In the genomic region with DNA sequence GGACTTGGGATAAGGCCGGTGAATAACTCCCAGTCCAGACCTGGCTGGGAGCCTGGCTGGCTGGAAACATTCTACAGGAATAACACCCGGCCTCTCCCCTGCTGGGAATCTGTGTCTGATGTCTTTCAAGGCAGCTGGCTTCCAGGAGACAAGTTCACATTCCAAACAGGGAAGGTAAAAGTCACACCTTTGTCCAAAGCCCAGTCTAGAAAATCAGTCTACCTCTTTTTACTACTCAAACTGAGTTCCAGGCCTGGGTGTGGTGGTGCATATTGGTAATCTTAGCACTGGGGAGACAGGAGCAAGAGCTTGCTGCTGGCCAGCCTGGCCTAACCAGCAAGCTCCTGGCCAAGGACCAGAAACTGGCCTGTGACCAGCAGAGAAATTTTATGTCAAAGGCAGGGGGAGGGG, we compare ENCODE assay signal across 12 mouse cellular contexts. TPM values are rescaled to one million over a fixed set of nuclear protein-coding genes. Genes with fewer than 3 reads are reported as not detected.
DNase-seq lines count a peak whose midpoint lies in the region; ATAC-seq lines count a peak whose summit lies in the region.
"Had no signal": no experiment of that assay in that cellular context is flagged by ENCODE, and none has a peak within 500 bp of the region (broad histone marks: within the 10 kb centered on the region; RNA-seq: fewer than 3 reads in every experiment).

No protein-coding gene starts in this region.

- peaks cover 0 to 12% of the 10 kb centered on the region in 2 experiments; a peak in 3 of 4 replicates for H3K4me1 ChIP-seq in heart, embryonic 14.5 days (ENCODE audit: control insufficient read depth in 2 of 2, insufficient read depth in 2 of 2, low read length in 2 of 2)
- H3K4me1 ChIP-seq in kidney, embryonic 15.5 days, result 0 out of 2 replicates have a peak, but pooled peaks cover 4% of the 10 kb centered on the region

- no peak overlapping the region for H3K9ac ChIP-seq in heart, embryonic 14.5 days (ENCODE audit: low read length)
- H3K9ac ChIP-seq in kidney, embryonic 15.5 days, result no peak overlapping the region

- H3K36me3 ChIP-seq in heart, embryonic 14.5 days (ENCODE audit: control insufficient read depth, insufficient read depth, low read length), result no peaks in the 10 kb centered on the region
- H3K36me3 ChIP-seq in kidney, embryonic 15.5 days, result no peaks in the 10 kb centered on the region

- no peaks in the 10 kb centered on the region for H3K27me3 ChIP-seq in heart, embryonic 14.5 days (ENCODE audit: control insufficient read depth, insufficient read depth, low read length)
- H3K27me3 ChIP-seq in kidney, embryonic 15.5 days, result no peaks in the 10 kb centered on the region

- no peaks in the 10 kb centered on the region for H3K9me3 ChIP-seq in heart, embryonic 14.5 days (ENCODE audit: control insufficient read depth, low read length)
- no peaks in the 10 kb centered on the region for H3K9me3 ChIP-seq in kidney, embryonic 15.5 days (replicated peaks)

- no peak overlapping the region for H3K4me3 ChIP-seq in heart, embryonic 14.5 days (ENCODE audit: control insufficient read depth in 1 of 2, insufficient read depth in 1 of 2, low read depth in 1 of 2, low read length in 2 of 2)
- no peak overlapping the region for H3K4me3 ChIP-seq in kidney, embryonic 15.5 days (replicated peaks)
- H3K4me3 ChIP-seq: left cerebral cortex, adult 2 months had no signal

- peak overlapping the region; percentile 67 for H3K27ac ChIP-seq in heart, embryonic 14.5 days (replicated peaks in 1 of 2; ENCODE audit: control insufficient read depth in 1 of 2, insufficient read depth in 1 of 2, low read depth in 2 of 2, low read length in 2 of 2)
- H3K27ac ChIP-seq in kidney, embryonic 15.5 days, result no peak overlapping the region
- H3K27ac ChIP-seq: left cerebral cortex, adult 2 months had no signal

- WGBS in heart, embryonic 14.5 days, result 7% methylated on average over 2 of the region's 2 CpGs
- WGBS in kidney, embryonic 15.5 days, result 50% methylated on average over 2 of the region's 2 CpGs

- peak; percentile 75 for DNase-seq in cerebellum, adult 11-12 months
- peak; percentile 74 for DNase-seq in testis, postnatal 14 days (ENCODE audit: low spot score)
- DNase-seq in testis, postnatal 10 days (ENCODE audit: low spot score), result no peak
- DNase-seq in liver, result no peak
- DNase-seq in yolk sac, embryonic 10.5 days (ENCODE audit: low spot score), result no peak
- DNase-seq: kidney, postnatal 25 days; midbrain, embryonic 14.5 days had no signal

- no peak for ATAC-seq in cerebellum, adult (ENCODE audit: insufficient number of reproducible peaks, low FRiP score, low TSS enrichment)
- no peak for ATAC-seq in heart, embryonic 14.5 days (ENCODE audit: insufficient number of reproducible peaks, insufficient read depth, low FRiP score, low read depth)
- no peak for ATAC-seq in kidney, embryonic 15.5 days (replicated peaks; ENCODE audit: low FRiP score)
- ATAC-seq: hindbrain, embryonic 16.5 days had no signal

- no peak overlapping the region for H3K4me2 ChIP-seq in heart, embryonic 14.5 days (ENCODE audit: low read length)
- no peak overlapping the region for H3K4me2 ChIP-seq in kidney, embryonic 15.5 days

RNA-seq across cellular contexts. Expression of a gene that starts 7.9 kb away (rescaled TPM):
- 27.3 and 32.7 TPM in 2 replicates for polyA plus RNA-seq in heart, embryonic 14.5 days (2014; fragmentation: Nextera tagmentation; extraction: Ambion mirVana)
- 178 and 187 TPM in 2 replicates for polyA plus RNA-seq in kidney, embryonic 15.5 days (2015; fragmentation: Nextera tagmentation; extraction: Ambion mirVana)

RNA-seq across cellular contexts. Expression of a gene that starts 37.4 kb away (rescaled TPM):
- 0.92 and 2.0 TPM in 2 replicates for polyA plus RNA-seq in heart, embryonic 14.5 days (2014; fragmentation: Nextera tagmentation; extraction: Ambion mirVana)
- 451 and 476 TPM in 2 replicates for polyA plus RNA-seq in kidney, embryonic 15.5 days (2015; fragmentation: Nextera tagmentation; extraction: Ambion mirVana)

RNA-seq across cellular contexts. Expression of a gene that starts 43.2 kb away (rescaled TPM):
- polyA plus RNA-seq in heart, embryonic 14.5 days (2014; fragmentation: Nextera tagmentation; extraction: Ambion mirVana), result 0.18 TPM in 1 of 2 replicates, not detected in the other
- polyA plus RNA-seq in kidney, embryonic 15.5 days (2015; fragmentation: Nextera tagmentation; extraction: Ambion mirVana), result 0.23 and 0.38 TPM in 2 replicates

Comparison
In these comparisons a context has a peak if more than half of its experiments do, and no peak if none do; other contexts are left out.
1. DNase-seq: peak in cerebellum, adult 11-12 months (single experiment) and testis, postnatal 14 days (single experiment); none in testis, postnatal 10 days (single experiment), liver (single experiment) and yolk sac, embryonic 10.5 days (single experiment).
2. RNA of a gene that starts 37.4 kb away (polyA plus RNA-seq): 451 to 476 TPM in kidney, embryonic 15.5 days; 0.92 to 2.0 TPM in heart, embryonic 14.5 days; every median in the first group is over 100 times any median in the second.